Mouse (Mus musculus) E14TG2a.4 (cell line): Measurements from ENCODE around the gene Tex2.

ENCODE experiments used
- CTCF ChIP-seq: conservative IDR thresholded peaks from 2 replicates; pipeline ENCODE4 v1.5.1; 2014; ENCODE audit warnings: low read length
- NANOG ChIP-seq: IDR thresholded peaks from 2 replicates; pipeline ENCODE4 v1.6.1; 2014; ENCODE audit warnings: borderline replicate concordance, low read length, mixed read lengths
- POU5F1 ChIP-seq: IDR thresholded peaks from 2 replicates; pipeline ENCODE4 v1.6.1; 2014; ENCODE audit warnings: low read length, borderline replicate concordance

DNA sequence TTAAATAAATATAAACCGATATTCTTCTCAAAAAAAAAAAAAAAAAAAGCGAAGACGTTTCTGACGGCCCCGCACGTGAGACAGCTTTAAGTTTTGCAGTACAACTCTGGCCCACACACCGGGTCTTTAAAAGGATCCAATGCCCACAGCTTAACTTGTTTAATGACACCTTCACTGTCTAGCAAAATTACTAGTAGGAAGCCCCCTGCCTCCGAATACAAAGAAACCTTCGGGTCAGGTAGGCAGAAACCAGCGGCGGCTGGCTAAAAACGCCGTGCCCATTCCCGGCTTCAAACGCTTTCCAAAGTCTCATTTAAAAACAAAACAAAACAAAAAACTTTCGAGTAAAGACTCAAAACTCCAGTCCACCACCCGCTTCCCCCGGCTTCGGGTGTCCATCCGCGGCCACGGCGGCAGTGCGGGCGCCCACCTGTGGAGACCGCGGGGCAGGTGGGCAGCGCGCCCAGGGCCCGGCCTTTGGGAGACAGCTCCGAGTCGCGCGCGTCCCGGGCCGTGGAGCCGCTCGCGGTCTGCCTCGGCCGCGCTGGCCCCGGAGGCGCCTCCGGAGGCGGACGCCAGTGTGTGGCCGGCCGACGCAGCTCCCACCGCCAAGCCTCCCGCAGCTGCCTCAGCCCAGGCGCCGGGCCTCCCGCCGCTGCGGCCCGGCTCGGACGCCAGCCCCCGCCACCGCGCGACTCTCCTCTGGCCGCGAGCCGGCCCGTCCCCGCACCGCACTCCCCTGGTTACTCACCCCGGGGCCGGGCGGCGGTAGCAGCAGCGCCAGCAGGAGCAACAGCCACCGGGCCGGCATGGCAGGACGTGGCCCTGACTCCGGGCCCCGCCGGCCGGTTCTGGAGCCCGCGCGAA, 126.1 kb downstream of the Tex2 start:
- TF ChIP-seq CTCF (no peak), NANOG (no peak), POU5F1 (no peak)
